Mouse (Mus musculus): ENCODE results near the gene Gtf3c3. TPM values are rescaled to one million over a fixed set of nuclear protein-coding genes. Genes with fewer than 3 reads are reported as not detected.

Gtf3c3 gene
- 29.2 TPM for polyA plus RNA-seq (2017; shearing (Covaris generic))

DNA sequence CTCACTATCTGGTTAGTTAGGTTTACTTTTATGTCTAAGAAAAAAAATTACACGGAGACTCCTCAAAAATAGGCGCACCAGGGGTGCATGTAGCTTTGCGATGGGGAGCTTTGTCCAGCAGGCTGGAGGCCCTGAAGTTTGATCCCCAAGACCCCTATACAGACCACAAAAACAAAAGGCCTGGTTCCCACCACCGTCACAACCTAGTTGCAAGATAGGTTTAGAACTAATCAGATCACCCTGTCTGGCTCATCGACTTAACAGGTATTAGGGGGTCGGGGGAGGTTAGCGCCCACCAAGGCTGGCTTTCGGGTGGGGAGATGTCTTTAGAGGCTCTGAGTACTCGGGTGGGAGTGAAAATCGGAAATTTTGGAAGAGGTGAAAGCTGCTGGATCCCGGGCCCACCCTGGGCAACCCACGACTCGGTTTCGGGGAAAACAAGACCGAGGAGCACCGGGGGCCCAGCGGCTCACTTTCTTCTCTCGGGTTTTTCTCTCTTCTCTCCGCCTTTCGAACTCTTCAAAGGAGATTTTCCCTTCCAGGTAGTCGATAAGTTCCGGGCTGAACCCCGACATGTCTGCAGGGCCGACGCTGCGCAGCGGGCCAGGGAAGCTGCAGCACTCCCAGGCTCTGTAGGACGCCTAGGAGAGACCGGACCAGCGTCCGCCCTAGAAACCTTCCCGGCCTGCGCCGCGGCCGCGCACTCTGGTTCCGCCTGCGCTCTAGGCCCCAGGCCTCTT lies at the start of gene Gtf3c3:
Gtf3c3 (minus strand) TSS at position 632 of the 740 bp plus-strand sequence.

Other genes starting within 250 kb of the Gtf3c3 start
- gene Hecw2, start 243.8 kb downstream of the Gtf3c3 start, polyA plus RNA-seq (2017; shearing (Covaris generic)), result not detected
- 0.25 TPM for gene Ccdc150, start 188.3 kb downstream of the Gtf3c3 start, polyA plus RNA-seq (2017; shearing (Covaris generic))
- gene Pgap1, start 118.7 kb upstream of the Gtf3c3 start, polyA plus RNA-seq (2017; shearing (Covaris generic)), result 17.3 TPM